Mouse (Mus musculus) liver, embryonic 11.5 days (tissue): ENCODE data around the gene Actr1a. TPM values are rescaled to one million over a fixed set of nuclear protein-coding genes. Genes with fewer than 3 reads are reported as not detected.
A peak's percentile ranks its signal among the peaks of the same experiment; 100 is the strongest.

Experiments
- ATAC-seq: fragments of 200-750 bp; cut with Nextera tagmentation; replicated peaks from 2 replicates; pipeline ENCODE4 v1.8.0; 2017; ENCODE audit warnings: moderate number of reproducible peaks, mild to moderate bottlenecking, moderate TSS enrichment, moderate library complexity; ENCODE audit not compliant: low FRiP score
- DNase-seq: peaks from one replicate; pipeline ENCODE4 v3.0.0-alpha.2; 2017; ENCODE audit warnings: low spot score
- H3K27ac ChIP-seq: fragments of 300-500 bp; sonication (generic); 2 replicates; pipeline ENCODE4 v1.5.1; 2014; ENCODE audit warnings: mild to moderate bottlenecking, low read depth, low read length, control low read depth
- H3K27me3 ChIP-seq: fragments of 300-500 bp; sonication (generic); replicated peaks from 2 replicates; pipeline ENCODE4 v1.6.1; 2014; ENCODE audit warnings: low read length, mixed read lengths; ENCODE audit not compliant: control insufficient read depth, insufficient read depth
- H3K36me3 ChIP-seq: fragments of 300-500 bp; sonication (generic); 2 replicates; pipeline ENCODE4 v1.6.1; 2014; ENCODE audit warnings: mild to moderate bottlenecking, low read length, moderate library complexity, mixed read lengths; ENCODE audit not compliant: control insufficient read depth, insufficient read depth
- H3K4me1 ChIP-seq: fragments of 300-500 bp; sonication (generic); replicated peaks from 2 replicates; pipeline ENCODE4 v1.6.1; 2014; ENCODE audit warnings: low read length, mixed read lengths; ENCODE audit not compliant: control insufficient read depth, insufficient read depth
- H3K4me2 ChIP-seq: fragments of 300-500 bp; sonication (generic); 2 replicates; pipeline ENCODE4 v1.6.1; 2014; ENCODE audit warnings: mild to moderate bottlenecking, control low read depth, moderate library complexity
- H3K4me3 ChIP-seq: fragments of 300-500 bp; sonication (generic); 2 replicates; pipeline ENCODE4 v1.5.1; 2014; ENCODE audit warnings: low read depth, low read length, control low read depth
- H3K9ac ChIP-seq: fragments of 300-500 bp; sonication (generic); 2 replicates; pipeline ENCODE4 v1.6.1; 2014; ENCODE audit warnings: low read depth, low read length, control low read depth
- H3K9me3 ChIP-seq: fragments of 300-500 bp; sonication (generic); 2 replicates; pipeline ENCODE4 v1.6.1; 2016; ENCODE audit warnings: low read length, inconsistent platforms, mixed read lengths; ENCODE audit not compliant: control insufficient read depth
- WGBS: fragments of 180-500 bp; shearing (Covaris S2); extraction: QIAGEN DNeasy Blood & Tissue Kit; methylation state at CpG from one replicate; pipeline ENCODE4 v1.1.7; 2014; 5-methylcytosine and 5-hydroxymethylcytosine counted together
- polyA plus RNA-seq: library from polyadenylated mRNA; unstranded; fragments of >200 nt; fragmentation: Nextera tagmentation; extraction: Ambion mirVana; gene quantifications from 2 replicates; pipeline ENCODE4 v1.2.1, GENCODE M21; 2014

Gene Actr1a
- polyA plus RNA-seq, 1 experiment from 2014 or later: 90.6 TPM

DNA sequence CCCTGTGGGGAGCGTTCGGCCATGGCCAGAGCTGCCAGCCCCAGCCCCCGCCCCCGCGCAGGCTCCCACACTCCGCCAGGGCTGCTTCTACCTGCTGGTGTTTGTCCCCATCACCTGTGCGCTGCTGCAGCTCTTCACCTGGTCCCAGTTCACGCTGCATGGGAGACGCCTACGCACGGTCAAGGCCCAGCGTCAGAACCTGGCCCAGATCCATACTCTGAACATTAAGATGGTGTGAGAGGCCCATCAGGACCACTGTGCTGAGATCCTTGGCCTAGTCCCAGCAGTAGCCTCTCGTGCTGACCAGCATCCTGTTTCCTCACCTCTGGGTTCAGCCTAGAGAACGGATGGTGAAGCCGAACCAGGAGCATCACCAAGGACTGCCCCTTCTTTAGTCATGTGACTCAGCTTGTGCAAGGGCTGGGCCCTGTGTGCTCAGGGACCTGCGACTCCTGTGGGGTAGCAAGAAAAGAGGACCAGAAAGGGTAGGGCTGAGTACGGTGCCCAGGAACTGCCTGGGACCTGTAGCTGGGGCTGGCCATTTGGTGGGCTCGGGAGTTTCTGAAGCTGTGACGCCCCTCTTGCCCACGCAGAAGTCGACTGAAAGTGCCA, 21.0 kb downstream of the Actr1a start:
- DNase-seq (no peak), ATAC-seq (no peak; the same call in 1 of the 2 replicates)
- Histone ChIP-seq H3K4me1 (peaks cover 4% of the 10 kb centered on the region; the same call in 1 of the 2 replicates), H3K9me3 (no peaks in the 10 kb centered on the region), H3K9ac (no peak overlapping the region), H3K27me3 (no peaks in the 10 kb centered on the region), H3K4me2 (no peak overlapping the region), H3K27ac (no peak overlapping the region), H3K4me3 (no peak overlapping the region), H3K36me3 (peaks cover 15% of the 10 kb centered on the region; the same call in 1 of the 2 replicates)
- 61% methylated on average over 21 of the region's 21 CpGs for WGBS

DNA sequence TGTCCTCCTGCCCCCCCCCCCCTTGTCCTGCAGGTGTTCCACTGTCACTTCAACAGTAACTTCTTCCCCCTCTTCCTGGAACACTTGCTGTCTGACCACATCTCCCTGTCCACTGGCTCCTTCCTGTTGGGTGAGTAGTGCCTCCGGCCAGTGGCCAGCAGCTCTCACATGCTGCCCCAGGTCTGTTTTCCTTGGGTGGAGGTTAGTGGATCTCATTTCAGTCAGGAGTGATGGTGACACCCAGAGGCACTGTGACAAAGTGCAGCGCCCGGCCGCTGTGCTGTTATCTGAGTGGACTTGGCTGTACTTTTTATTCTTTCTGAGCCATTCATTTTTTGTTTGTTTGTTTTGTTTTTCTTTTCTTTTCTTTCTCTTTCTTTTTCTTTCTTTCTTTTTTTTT, 26.3 kb downstream of the Actr1a start:
- 22% methylated on average over 4 of the region's 4 CpGs for WGBS
- no peak for ATAC-seq

DNA sequence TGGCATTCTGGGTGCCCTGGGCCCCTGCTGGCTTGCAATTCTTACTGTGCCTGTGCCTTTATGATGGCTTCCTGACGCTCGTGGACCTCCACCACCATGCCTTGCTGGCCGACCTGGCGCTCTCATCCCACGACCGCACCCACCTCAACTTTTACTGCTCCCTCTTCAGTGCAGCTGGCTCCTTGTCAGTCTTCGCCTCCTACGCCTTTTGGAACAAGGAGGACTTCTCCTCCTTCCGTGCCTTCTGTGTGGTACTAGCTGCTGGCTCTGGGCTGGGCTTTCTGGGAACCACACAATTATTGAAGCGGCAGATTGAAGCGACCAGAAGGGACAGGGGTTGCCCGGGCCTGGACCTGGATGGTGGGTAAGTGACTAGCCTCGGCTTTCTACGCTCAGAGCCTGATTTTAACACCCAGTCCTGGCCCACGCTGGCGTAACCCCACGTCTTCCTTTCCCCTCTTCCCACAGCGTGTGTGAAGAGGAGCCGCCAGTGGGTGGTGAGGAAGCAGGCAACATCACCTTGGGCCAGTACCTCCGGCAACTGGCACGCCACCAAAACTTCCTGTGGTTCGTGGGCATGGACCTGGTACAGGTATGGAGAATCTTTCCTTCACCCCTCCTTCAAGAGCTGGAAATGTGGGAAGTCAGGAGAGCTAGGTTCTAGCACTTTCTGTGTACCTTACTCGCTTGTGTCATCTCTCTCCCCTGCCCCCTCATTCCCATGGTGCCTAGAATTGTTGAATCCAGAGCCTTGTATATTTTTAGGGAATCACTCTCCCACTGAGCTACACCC, 27.6 kb downstream of the Actr1a start:
- Histone ChIP-seq H3K4me2 (no peak overlapping the region), H3K27ac (no peak overlapping the region), H3K27me3 (no peaks in the 10 kb centered on the region), H3K36me3 (no peaks in the 10 kb centered on the region), H3K4me1 (no peaks in the 10 kb centered on the region), H3K4me3 (no peak overlapping the region), H3K9me3 (no peaks in the 10 kb centered on the region), H3K9ac (no peak overlapping the region)
- no peak for DNase-seq
- no peak for ATAC-seq
- 87% methylated on average over 23 of the region's 23 CpGs for WGBS

More for the DNA sequence above, 26.3 kb downstream of the Actr1a start:
- no peak for DNase-seq
- no peaks in the 10 kb centered on the region for H3K27me3 ChIP-seq
- no peak overlapping the region for H3K4me3 ChIP-seq
- H3K4me2 ChIP-seq: no peak overlapping the region
- no peak overlapping the region for H3K27ac ChIP-seq
- H3K4me1 ChIP-seq: no peaks in the 10 kb centered on the region
- no peaks in the 10 kb centered on the region for H3K9me3 ChIP-seq
- H3K9ac ChIP-seq: no peak overlapping the region
- H3K36me3 ChIP-seq: no peaks in the 10 kb centered on the region

DNA sequence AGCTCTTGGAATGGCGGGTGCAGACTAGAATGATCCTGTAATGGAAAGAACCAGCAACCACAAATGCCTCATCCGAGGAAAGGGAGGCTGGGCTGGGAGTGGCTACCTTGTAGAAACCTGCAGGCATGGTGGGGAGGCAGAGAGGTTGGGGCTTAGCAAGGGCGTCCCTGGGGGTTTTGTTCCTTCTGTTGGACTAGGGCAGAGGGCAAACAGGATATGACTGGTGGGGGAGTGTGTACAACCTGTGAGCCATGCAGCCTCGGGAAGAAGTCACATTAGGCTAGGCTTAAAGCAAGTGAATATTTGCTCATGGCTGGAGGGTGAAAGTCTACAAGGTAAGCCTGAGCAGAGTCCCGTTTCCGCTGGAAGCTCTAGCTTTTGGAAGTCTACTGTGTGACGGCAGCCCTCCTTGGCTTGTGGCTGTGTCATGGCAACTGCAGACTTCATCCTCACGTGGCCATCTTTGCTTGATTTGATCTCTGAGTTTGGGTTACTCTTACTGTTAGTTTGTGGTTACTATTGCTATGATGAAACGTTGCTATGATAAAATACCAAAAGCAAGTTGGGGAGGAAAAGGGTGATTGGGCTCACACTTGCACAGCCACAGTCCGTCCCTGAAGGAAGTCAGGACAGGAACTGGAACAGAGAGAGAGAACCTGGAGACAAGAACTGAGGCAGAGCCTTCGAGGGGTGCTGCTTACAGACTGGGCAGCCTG, 32.1 kb downstream of the Actr1a start:
- no peak overlapping the region for H3K27ac ChIP-seq
- H3K9me3 ChIP-seq: no peaks in the 10 kb centered on the region
- H3K27me3 ChIP-seq: no peaks in the 10 kb centered on the region
- WGBS: 72% methylated on average over 11 of the region's 11 CpGs
- H3K4me3 ChIP-seq: no peak overlapping the region
- DNase-seq (no peak), ATAC-seq (no peak)
- H3K9ac ChIP-seq: no peak overlapping the region
- no peak overlapping the region for H3K4me2 ChIP-seq
- no peaks in the 10 kb centered on the region for H3K4me1 ChIP-seq
- no peaks in the 10 kb centered on the region for H3K36me3 ChIP-seq

DNA sequence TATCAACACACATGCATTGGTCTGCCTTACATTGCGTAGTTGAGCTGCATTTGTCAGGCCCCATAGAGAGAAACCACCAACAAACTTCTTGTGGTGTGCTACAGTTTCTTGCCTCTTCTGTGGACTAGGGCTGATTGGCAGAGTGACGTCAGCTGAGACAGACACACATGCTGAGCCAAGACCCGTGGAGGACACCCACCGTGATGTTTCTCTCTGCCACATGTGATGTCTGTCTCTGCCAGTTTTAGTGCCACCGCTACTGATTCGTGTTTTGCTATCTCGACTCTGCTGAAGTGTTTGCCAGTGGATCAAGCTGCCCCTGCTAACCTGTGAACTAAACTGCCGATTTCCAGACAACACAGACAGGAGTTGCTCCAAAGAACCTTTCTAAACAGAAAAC, 33.4 kb downstream of the Actr1a start:
- ATAC-seq (no peak), DNase-seq (no peak)
- no peak overlapping the region for H3K27ac ChIP-seq
- 0 out of 2 replicates have a peak, but pooled peaks cover 3% of the 10 kb centered on the region for H3K4me1 ChIP-seq
- H3K9me3 ChIP-seq: no peaks in the 10 kb centered on the region
- H3K36me3 ChIP-seq: no peaks in the 10 kb centered on the region
- WGBS: 84% methylated on average over 8 of the region's 8 CpGs
- no peak overlapping the region for H3K4me3 ChIP-seq
- H3K4me2 ChIP-seq: no peak overlapping the region
- H3K27me3 ChIP-seq: no peaks in the 10 kb centered on the region
- no peak overlapping the region for H3K9ac ChIP-seq

DNA sequence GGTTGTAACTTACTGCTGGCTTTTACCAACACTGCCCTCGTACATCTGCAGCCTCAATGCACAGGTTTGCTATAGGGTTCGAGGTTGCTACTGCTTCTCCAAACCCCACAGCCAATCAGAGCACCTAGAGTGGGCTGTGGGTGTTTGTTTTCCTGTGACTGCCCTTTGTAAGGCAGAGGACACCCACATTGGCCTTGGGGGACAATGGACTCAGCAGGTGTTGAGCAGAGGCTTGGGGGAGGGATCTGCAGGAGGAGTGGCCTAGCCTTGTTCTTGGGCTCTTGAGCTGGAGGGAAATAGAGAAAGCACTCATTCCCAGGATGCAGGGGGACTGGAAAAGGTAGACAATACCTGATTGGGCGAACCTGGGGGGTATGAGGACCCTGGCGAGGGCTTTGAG, 37.2 kb downstream of the Actr1a start:
- Histone ChIP-seq H3K4me1 (0 out of 2 replicates have a peak, but pooled peaks cover 3% of the 10 kb centered on the region), H3K36me3 (no peaks in the 10 kb centered on the region), H3K4me2 (peak overlapping the region; percentile 99), H3K9ac (peak overlapping the region; percentile 78; the same call in 1 of the 2 replicates), H3K4me3 (peak overlapping the region; percentile 70), H3K27ac (peak overlapping the region; percentile 71), H3K9me3 (no peaks in the 10 kb centered on the region), H3K27me3 (no peaks in the 10 kb centered on the region)
- DNase-seq: no peak
- peak; percentile 10; the same call in 1 of the 2 replicates for ATAC-seq
- WGBS: 43% methylated on average over 4 of the region's 4 CpGs

DNA sequence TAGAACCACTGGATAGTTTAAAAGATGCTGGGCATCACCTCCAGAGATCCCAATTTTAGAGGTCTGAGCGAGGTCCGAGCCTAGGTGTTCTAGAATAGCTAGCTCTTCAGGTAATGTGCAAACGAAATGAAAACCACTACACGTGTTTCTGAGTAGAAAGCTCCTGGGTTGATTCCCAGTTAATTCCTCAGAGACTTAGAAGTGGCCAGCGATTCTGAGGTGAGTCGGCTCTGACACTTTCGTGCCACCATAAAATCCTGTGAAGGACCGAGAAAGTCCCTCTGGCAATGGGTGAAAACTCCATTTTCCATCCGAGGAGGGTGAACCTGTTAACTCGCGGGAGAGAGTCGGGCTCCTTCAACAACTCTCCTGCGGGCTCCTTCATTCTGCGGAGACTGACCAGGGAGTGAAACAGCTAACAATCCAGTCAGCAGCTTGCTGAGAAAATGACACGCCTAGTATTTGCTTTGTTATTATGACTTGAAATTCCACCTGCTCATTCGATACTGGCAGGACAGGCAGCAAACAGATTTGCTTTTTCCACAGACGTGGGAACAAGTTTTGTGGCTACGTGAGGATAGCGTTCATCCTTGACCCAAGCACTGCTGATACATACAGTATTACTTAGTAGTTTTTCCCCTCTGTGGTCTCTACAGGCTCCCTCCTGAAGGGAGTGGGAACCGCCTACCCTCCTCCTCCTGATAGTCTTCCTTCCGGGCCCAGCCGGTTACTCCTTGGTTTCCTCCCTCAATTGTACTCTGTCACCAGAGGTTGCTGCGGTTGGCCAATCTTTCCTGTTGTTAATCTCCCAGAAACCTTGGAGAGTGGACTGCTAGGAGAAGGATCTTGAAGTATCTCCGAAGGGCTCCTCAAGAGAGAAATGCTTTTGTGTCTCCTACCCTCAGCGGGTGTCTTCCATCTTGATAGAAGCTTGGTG, 37.9 kb downstream of the Actr1a start:
- ATAC-seq (peak; percentile 61; the same call in 1 of the 2 replicates), DNase-seq (no peak)
- peak overlapping the region; percentile 99 for H3K4me2 ChIP-seq
- peak overlapping the region; percentile 70 for H3K4me3 ChIP-seq
- peak overlapping the region; percentile 71 for H3K27ac ChIP-seq
- H3K36me3 ChIP-seq: no peaks in the 10 kb centered on the region
- peak overlapping the region; percentile 78 for H3K9ac ChIP-seq
- no peaks in the 10 kb centered on the region for H3K9me3 ChIP-seq
- no peaks in the 10 kb centered on the region for H3K27me3 ChIP-seq
- 12% methylated on average over 25 of the region's 25 CpGs for WGBS
- H3K4me1 ChIP-seq: peaks cover 5% of the 10 kb centered on the region; the same call in 1 of the 2 replicates

DNA sequence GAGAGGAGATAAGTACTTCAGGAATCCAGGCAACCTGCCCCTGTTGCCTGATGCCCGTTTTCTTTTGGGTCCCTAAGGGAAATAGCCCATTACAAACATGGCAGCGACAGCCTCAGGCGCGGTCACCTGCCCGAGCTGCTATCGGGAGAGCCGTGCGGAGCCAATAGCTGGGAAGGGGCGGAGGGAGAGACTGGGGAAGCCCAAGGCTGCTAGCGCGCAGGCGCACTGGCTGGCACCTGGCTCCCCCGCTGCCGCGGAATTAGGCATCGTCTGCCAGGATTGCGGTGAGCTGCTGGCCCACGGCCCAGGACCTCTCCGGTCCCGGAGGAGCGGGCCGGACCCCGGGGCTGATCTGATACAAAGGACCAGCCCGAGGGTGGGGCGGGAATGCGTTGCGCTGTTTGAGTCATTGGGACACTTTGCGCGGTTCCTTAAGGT, 38.8 kb downstream of the Actr1a start:
- Histone ChIP-seq H3K4me1 (peaks cover 6% of the 10 kb centered on the region; the same call in 1 of the 2 replicates), H3K9ac (peak overlapping the region; percentile 78), H3K9me3 (no peaks in the 10 kb centered on the region), H3K27me3 (no peaks in the 10 kb centered on the region), H3K36me3 (no peaks in the 10 kb centered on the region), H3K4me3 (peak overlapping the region; percentile 70), H3K4me2 (peak overlapping the region; percentile 99), H3K27ac (no peak overlapping the region; the same call in none of the 2 replicates)
- DNase-seq (peak; percentile 85), ATAC-seq (peak; percentile 89)
- under 1% methylated on average over 29 of the region's 29 CpGs for WGBS
